Mouse (Mus musculus) testis, adult 2 months (tissue): Measurements from ENCODE around the gene Slc30a3. TPM values are rescaled to one million over a fixed set of nuclear protein-coding genes. Genes with fewer than 3 reads are reported as not detected.
"Not testable (repeated sequence)": the region's sequence is repeated elsewhere in the genome, so short reads cannot be mapped to it uniquely, and the experiment has no call there.

ENCODE experiments used
- H3K27ac ChIP-seq: fragments of 200-500 bp; 2 replicates; pipeline ENCODE4 v1.5.1; 2012; ENCODE audit warnings: low read depth, low read length; ENCODE audit not compliant: control insufficient read depth, insufficient read depth
- H3K27me3 ChIP-seq: fragments of 200-500 bp; 2 replicates; pipeline ENCODE4 v1.6.1; 2012; ENCODE audit warnings: mild to moderate bottlenecking, low read length, moderate library complexity; ENCODE audit not compliant: control insufficient read depth, insufficient read depth
- H3K36me3 ChIP-seq: fragments of 200-500 bp; 2 replicates; pipeline ENCODE4 v1.6.1; 2012; ENCODE audit warnings: mild to moderate bottlenecking, low read length; ENCODE audit not compliant: control insufficient read depth, insufficient read depth
- H3K4me1 ChIP-seq: fragments of 200-500 bp; 2 replicates; pipeline ENCODE4 v1.6.1; 2012; ENCODE audit warnings: low read length; ENCODE audit not compliant: control insufficient read depth, insufficient read depth
- H3K4me3 ChIP-seq: fragments of 200-500 bp; 2 replicates; pipeline ENCODE4 v1.5.1; 2012; ENCODE audit warnings: low read depth, mild to moderate bottlenecking, low read length, moderate library complexity, mixed read lengths; ENCODE audit not compliant: control insufficient read depth
- CTCF ChIP-seq: fragments of 200-500 bp; IDR thresholded peaks from 2 replicates; pipeline ENCODE4 v1.5.1; 2012; ENCODE audit warnings: low read depth, mild to moderate bottlenecking, inconsistent platforms, low read length, moderate library complexity; ENCODE audit not compliant: control insufficient read depth, insufficient read depth, insufficient replicate concordance
- POLR2A ChIP-seq: fragments of 200-500 bp; IDR thresholded peaks from 2 replicates; pipeline ENCODE4 v1.6.1; 2012; ENCODE audit warnings: low read depth, mild to moderate bottlenecking, inconsistent platforms, low read length, moderate library complexity; ENCODE audit not compliant: control insufficient read depth
- polyA plus RNA-seq: library from polyadenylated mRNA; depleted of rRNA; stranded (reverse); fragments of >200 nt; gene quantifications from 2 replicates; pipeline ENCODE4 v1.2.3, GENCODE M21; 2012

Gene Slc30a3
- polyA plus RNA-seq, 1 experiment: 315 TPM

- Histone ChIP-seq H3K27me3 (no peaks in the 10 kb centered on the region), H3K4me3 (peak overlapping the region; percentile 65), H3K4me1 (peaks cover 12% of the 10 kb centered on the region), H3K27ac (peak overlapping the region; percentile 52), H3K36me3 (no peaks in the 10 kb centered on the region)
- TF ChIP-seq POLR2A (no peak), CTCF (no peak)
Measured at GRCm38 (mm10) chr5:31055216-31056140, 52.6 kb downstream of the Slc30a3 start.

- Histone ChIP-seq H3K4me3 (peak within 1 kb of the TSS; percentile 65), H3K36me3 (no peaks in the 10 kb centered on the region), H3K4me1 (peaks cover 12% of the 10 kb centered on the region), H3K27ac (peak within 1 kb of the TSS; percentile 52), H3K27me3 (no peaks in the 10 kb centered on the region)
- TF ChIP-seq POLR2A (peak; percentile 52), CTCF (no peak)
Measured at GRCm38 (mm10) chr5:31054261-31055215, 53.5 kb downstream of the Slc30a3 start, which contains the start of gene Cad. Cad (plus strand) TSS chr5:31054780.

- Histone ChIP-seq H3K4me1 (peaks cover 12% of the 10 kb centered on the region), H3K27ac (peak overlapping the region; percentile 37; the same call in 1 of the 2 replicates)
- not testable (repeated sequence) for H3K4me3 ChIP-seq, H3K27me3 ChIP-seq, H3K36me3 ChIP-seq
Measured at GRCm38 (mm10) chr5:31053728-31054127, 54.3 kb downstream of the Slc30a3 start.

GRCm38 (mm10) chr5:31050427-31050826 lies 57.6 kb downstream of the Slc30a3 start:
- Histone ChIP-seq H3K27ac (no peak overlapping the region), H3K27me3 (no peaks in the 10 kb centered on the region), H3K4me3 (no peak overlapping the region), H3K4me1 (peaks cover 17% of the 10 kb centered on the region), H3K36me3 (no peaks in the 10 kb centered on the region)
- TF ChIP-seq POLR2A: no peak
- no peak for TF ChIP-seq CTCF

GRCm38 (mm10) chr5:31048763-31049641 lies 59.0 kb downstream of the Slc30a3 start, which contains the start of gene Slc5a6:
Slc5a6 (minus strand) TSS chr5:31048924.
- peak within 1 kb of the TSS; percentile 91 for H3K4me3 ChIP-seq
- no peaks in the 10 kb centered on the region for H3K36me3 ChIP-seq
- peak; percentile 23; the same call in 1 of the 2 replicates for TF ChIP-seq CTCF
- no peak for TF ChIP-seq POLR2A
- peaks cover 5% of the 10 kb centered on the region for H3K4me1 ChIP-seq
- peak within 1 kb of the TSS; percentile 89 for H3K27ac ChIP-seq
- no peaks in the 10 kb centered on the region for H3K27me3 ChIP-seq

- Histone ChIP-seq H3K36me3 (no peaks in the 10 kb centered on the region), H3K4me3 (peak within 1 kb of the TSS; percentile 91), H3K27me3 (no peaks in the 10 kb centered on the region), H3K4me1 (peaks cover 5% of the 10 kb centered on the region), H3K27ac (peak within 1 kb of the TSS; percentile 89)
- TF ChIP-seq CTCF (no peak), POLR2A (peak; percentile 96)
Measured at GRCm38 (mm10) chr5:31047848-31048762, 59.9 kb downstream of the Slc30a3 start, which contains the start of gene Atraid. Atraid (plus strand) TSS chr5:31048312.
